Mouse (Mus musculus) spleen, adult 2 months (tissue): ENCODE measurements around the gene Wwox.

Source experiments
- CTCF ChIP-seq: fragments of 200-500 bp; IDR thresholded peaks from 2 replicates; pipeline ENCODE4 v1.5.1; 2011; ENCODE audit warnings: mild to moderate bottlenecking, inconsistent platforms; ENCODE audit not compliant: insufficient read depth, insufficient read length, insufficient replicate concordance; ENCODE audit errors: extremely low read depth
- POLR2A ChIP-seq: fragments of 200-500 bp; IDR thresholded peaks from 2 replicates; pipeline ENCODE4 v1.6.1; 2011; ENCODE audit warnings: low read depth, low read length, inconsistent platforms

DNA sequence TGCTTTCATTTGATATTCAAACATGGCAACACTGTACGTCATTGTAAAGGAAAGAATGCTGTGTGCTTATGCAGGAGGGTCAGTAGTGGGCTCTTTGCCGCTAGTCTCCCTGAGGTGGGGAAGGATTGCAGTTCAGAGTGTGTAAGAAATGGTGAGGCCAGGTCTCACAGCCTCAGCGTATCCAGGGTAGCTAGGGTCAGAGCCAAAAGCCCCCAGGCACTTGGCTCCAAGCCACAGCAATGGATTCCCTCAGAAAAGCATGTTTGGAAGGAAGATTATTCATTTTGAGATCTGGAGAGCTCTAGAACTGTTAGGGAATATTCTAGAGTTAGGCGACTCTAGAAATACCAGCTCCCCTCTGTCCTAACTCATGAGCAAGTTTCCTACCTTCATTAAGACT is 279.4 kb downstream of the Wwox start:
- TF ChIP-seq POLR2A (no peak), CTCF (no peak)
